8 mouse cellular contexts compared by ENCODE assay signal in genomic region chr7:117381188-117381981, GRCm38 (mm10). TPM values are rescaled to one million over a fixed set of nuclear protein-coding genes. Genes with fewer than 3 reads are reported as not detected.
DNase-seq lines count a peak whose midpoint lies in the region; ATAC-seq lines count a peak whose summit lies in the region.

No protein-coding gene starts in this region.

- H3K4me3 ChIP-seq in kidney, embryonic 15.5 days (replicated peaks) = peak overlapping the region; percentile 83
- peak overlapping the region; percentile 76 for H3K4me3 ChIP-seq in forebrain, embryonic 16.5 days (replicated peaks; ENCODE audit: low read length)
- H3K4me3 ChIP-seq in intestine, embryonic 14.5 days (ENCODE audit: low read depth, low read length) = peak overlapping the region; percentile 71
- peak overlapping the region; percentile 82 for H3K4me3 ChIP-seq in lung, embryonic 16.5 days (ENCODE audit: low read length)

- under 1% methylated on average over 63 of the region's 64 CpGs for WGBS in kidney, embryonic 15.5 days
- WGBS in forebrain, embryonic 16.5 days = 0% methylated on average over 50 of the region's 64 CpGs
- WGBS in intestine, embryonic 14.5 days = under 1% methylated on average over 59 of the region's 64 CpGs
- WGBS in lung, embryonic 16.5 days = under 1% methylated on average over 57 of the region's 64 CpGs

- peak overlapping the region; percentile 76 for H3K9ac ChIP-seq in kidney, embryonic 15.5 days
- H3K9ac ChIP-seq in forebrain, embryonic 16.5 days (replicated peaks; ENCODE audit: low read depth, low read length) = peak overlapping the region; percentile 86
- H3K9ac ChIP-seq in intestine, embryonic 14.5 days (ENCODE audit: low read length) = peak overlapping the region; percentile 63
- peak overlapping the region; percentile 85 for H3K9ac ChIP-seq in lung, embryonic 16.5 days (ENCODE audit: low read length)

- peak overlapping the region; percentile 93 for H3K27ac ChIP-seq in kidney, embryonic 15.5 days
- peak overlapping the region; percentile 82 for H3K27ac ChIP-seq in forebrain, embryonic 16.5 days (ENCODE audit: low read length)
- H3K27ac ChIP-seq in intestine, embryonic 14.5 days (ENCODE audit: low read depth) = peak overlapping the region; percentile 69; the same call in 1 of the 2 replicates
- H3K27ac ChIP-seq in lung, embryonic 16.5 days (ENCODE audit: low read length) = peak overlapping the region; percentile 68

- peaks cover 49% of the 10 kb centered on the region for H3K4me1 ChIP-seq in kidney, embryonic 15.5 days
- H3K4me1 ChIP-seq in forebrain, embryonic 16.5 days (replicated peaks; ENCODE audit: control insufficient read depth, insufficient read depth, low read length) = peaks cover 30% of the 10 kb centered on the region
- peaks cover 9% of the 10 kb centered on the region for H3K4me1 ChIP-seq in intestine, embryonic 14.5 days (replicated peaks; ENCODE audit: control insufficient read depth, insufficient read depth, low read length)
- H3K4me1 ChIP-seq in lung, embryonic 16.5 days (replicated peaks; ENCODE audit: control insufficient read depth, insufficient read depth, low read length) = peaks cover 22% of the 10 kb centered on the region

- no peaks in the 10 kb centered on the region for H3K9me3 ChIP-seq in kidney, embryonic 15.5 days (replicated peaks)
- H3K9me3 ChIP-seq in forebrain, embryonic 16.5 days (ENCODE audit: control insufficient read depth, low read length) = no peaks in the 10 kb centered on the region
- H3K9me3 ChIP-seq in intestine, embryonic 14.5 days (ENCODE audit: control insufficient read depth, low read length) = no peaks in the 10 kb centered on the region
- H3K9me3 ChIP-seq in lung, embryonic 16.5 days (ENCODE audit: control insufficient read depth, low read length) = no peaks in the 10 kb centered on the region

- H3K4me2 ChIP-seq in kidney, embryonic 15.5 days = peak overlapping the region; percentile 90
- H3K4me2 ChIP-seq in forebrain, embryonic 16.5 days (ENCODE audit: low read length) = peak overlapping the region; percentile 92
- H3K4me2 ChIP-seq in intestine, embryonic 14.5 days (ENCODE audit: low read length) = peak overlapping the region; percentile 78
- peak overlapping the region; percentile 96 for H3K4me2 ChIP-seq in lung, embryonic 16.5 days (ENCODE audit: low read depth, low read length)

- 0 out of 2 replicates have a peak, but pooled peaks cover 6% of the 10 kb centered on the region for H3K27me3 ChIP-seq in kidney, embryonic 15.5 days
- H3K27me3 ChIP-seq in forebrain, embryonic 16.5 days (replicated peaks; ENCODE audit: control insufficient read depth, insufficient read depth, low read length) = no peaks in the 10 kb centered on the region
- H3K27me3 ChIP-seq in intestine, embryonic 14.5 days (replicated peaks; ENCODE audit: control insufficient read depth, insufficient read depth, low read length) = 0 out of 2 replicates have a peak, but pooled peaks cover 7% of the 10 kb centered on the region
- peaks cover 10% of the 10 kb centered on the region for H3K27me3 ChIP-seq in lung, embryonic 16.5 days (ENCODE audit: control insufficient read depth, insufficient read depth, low read depth, low read length)

- peak; percentile 81 for ATAC-seq in kidney, embryonic 15.5 days (replicated peaks; ENCODE audit: low FRiP score)
- ATAC-seq in forebrain, embryonic 16.5 days = peak; percentile 73
- peak; percentile 68 for ATAC-seq in intestine, embryonic 14.5 days (replicated peaks; ENCODE audit: low FRiP score, low TSS enrichment, low read depth)
- ATAC-seq in lung, embryonic 16.5 days (ENCODE audit: low read depth) = peak; percentile 73

- no peak for DNase-seq in kidney, adult 11 months
- DNase-seq in brain, adult 2 months (ENCODE audit: low read depth, low spot score) = peak; percentile 65
- DNase-seq in intestine, embryonic 14.5 days (ENCODE audit: low spot score) = peak; percentile 80
- DNase-seq in retina, postnatal 1 day = peak; percentile 72
- no peak for DNase-seq in layer of hippocampus, postnatal 14 days (ENCODE audit: low spot score in 2 of 2)

- H3K36me3 ChIP-seq in kidney, embryonic 15.5 days = no peaks in the 10 kb centered on the region
- H3K36me3 ChIP-seq in forebrain, embryonic 16.5 days (ENCODE audit: control insufficient read depth, insufficient read depth) = no peaks in the 10 kb centered on the region
- no peaks in the 10 kb centered on the region for H3K36me3 ChIP-seq in intestine, embryonic 14.5 days (ENCODE audit: control insufficient read depth, insufficient read depth, low read length)
- no peaks in the 10 kb centered on the region for H3K36me3 ChIP-seq in lung, embryonic 16.5 days (ENCODE audit: control insufficient read depth, insufficient read depth, low read length)

RNA-seq across cellular contexts. Expression of gene Xylt1, which starts 0.6 kb away (rescaled TPM):
- polyA plus RNA-seq in kidney, embryonic 15.5 days (2015; fragmentation: Nextera tagmentation; extraction: Ambion mirVana) = 2.1 and 2.3 TPM in 2 replicates
- polyA plus RNA-seq in forebrain, embryonic 16.5 days (2015; fragmentation: Nextera tagmentation; extraction: Ambion mirVana) = 2.4 and 2.6 TPM in 2 replicates
- polyA plus RNA-seq in intestine, embryonic 14.5 days (2014; fragmentation: Nextera tagmentation; extraction: Ambion mirVana) = 1.5 and 1.6 TPM in 2 replicates
- polyA plus RNA-seq in lung, embryonic 16.5 days (2015; fragmentation: Nextera tagmentation; extraction: Ambion mirVana) = 0.75 and 0.93 TPM in 2 replicates
- 10 to 100 TPM; 47.1 to 51.7 TPM for total RNA-seq in layer of hippocampus, postnatal 14 days (2021)

Comparison
In these comparisons a context has a peak if more than half of its experiments do, and no peak if none do; other contexts are left out.
1. DNase-seq: peak in brain, adult 2 months (single experiment), intestine, embryonic 14.5 days (single experiment) and retina, postnatal 1 day (single experiment); none in kidney, adult 11 months (single experiment) and layer of hippocampus, postnatal 14 days (0 of 2).
2. Peak in every context shown above with its lines, with median percentiles within 50 percentile points of each other: ATAC-seq, H3K27ac ChIP-seq, H3K4me2 ChIP-seq, H3K4me3 ChIP-seq and H3K9ac ChIP-seq.